Mouse (Mus musculus): Measurements from ENCODE around the gene Pnkd. TPM values are rescaled to one million over a fixed set of nuclear protein-coding genes. Genes with fewer than 3 reads are reported as not detected.

The Pnkd gene
- polyA plus RNA-seq, 2 experiments: 63.9 to 124 TPM

GRCm38 (mm10) chr1:74344163-74344916, 59.6 kb downstream of the Pnkd start:
- H3K27ac ChIP-seq (replicated peaks; ENCODE audit: low read depth, low read length): no peak overlapping the region
- no peaks in the 10 kb centered on the region for H3K4me1 ChIP-seq (ENCODE audit: control insufficient read depth, insufficient read depth, low read length)
- H3K4me3 ChIP-seq (replicated peaks; ENCODE audit: low read length): no peak overlapping the region
- H3K9me3 ChIP-seq (ENCODE audit: control insufficient read depth, low read length): no peaks in the 10 kb centered on the region
- no peak for ATAC-seq (ENCODE audit: low FRiP score, low read depth)
- H3K27me3 ChIP-seq (ENCODE audit: control insufficient read depth, insufficient read depth, low read length): no peaks in the 10 kb centered on the region
- no peak overlapping the region for H3K4me2 ChIP-seq (replicated peaks; ENCODE audit: low read depth, low read length, severe bottlenecking)
- no peak for TF ChIP-seq POLR2A (IDR thresholded peaks at IDR 0.05; ENCODE audit: borderline replicate concordance, extremely low read depth, insufficient read depth, insufficient read length)
- no peak for DNase-seq (ENCODE audit: low spot score)
- 75% methylated on average over 11 of the region's 11 CpGs for WGBS
- H3K36me3 ChIP-seq (ENCODE audit: control insufficient read depth, insufficient read depth, low read length): peaks cover 18% of the 10 kb centered on the region; the same call in 1 of the 2 replicates
- H3K9ac ChIP-seq (ENCODE audit: low read depth, low read length, severe bottlenecking): no peak overlapping the region

- no peak overlapping the region for H3K9ac ChIP-seq (ENCODE audit: low read depth, low read length, severe bottlenecking)
- H3K27me3 ChIP-seq (ENCODE audit: control insufficient read depth, insufficient read depth, low read length): no peaks in the 10 kb centered on the region
- DNase-seq (ENCODE audit: low spot score) (no peak), ATAC-seq (ENCODE audit: low FRiP score, low read depth) (no peak)
- peaks cover 45% of the 10 kb centered on the region for H3K36me3 ChIP-seq (ENCODE audit: control insufficient read depth, insufficient read depth, low read length)
- H3K27ac ChIP-seq (replicated peaks; ENCODE audit: low read depth, low read length): no peak overlapping the region
- no peak for TF ChIP-seq POLR2A (IDR thresholded peaks at IDR 0.05; ENCODE audit: borderline replicate concordance, extremely low read depth, insufficient read depth, insufficient read length)
- 91% methylated on average over 13 of the region's 13 CpGs for WGBS
- no peak overlapping the region for H3K4me3 ChIP-seq (replicated peaks; ENCODE audit: low read length)
- H3K9me3 ChIP-seq (ENCODE audit: control insufficient read depth, low read length): no peaks in the 10 kb centered on the region
- H3K4me2 ChIP-seq (replicated peaks; ENCODE audit: low read depth, low read length, severe bottlenecking): no peak overlapping the region
- no peaks in the 10 kb centered on the region for H3K4me1 ChIP-seq (ENCODE audit: control insufficient read depth, insufficient read depth, low read length)
These were observed 66.5 kb downstream of the Pnkd start for GRCm38 (mm10) chr1:74351185-74351769.

- no peak for TF ChIP-seq POLR2A (IDR thresholded peaks at IDR 0.05; ENCODE audit: borderline replicate concordance, extremely low read depth, insufficient read depth, insufficient read length)
- Histone ChIP-seq H3K9ac (ENCODE audit: low read depth, low read length, severe bottlenecking) (no peak overlapping the region), H3K4me1 (ENCODE audit: control insufficient read depth, insufficient read depth, low read length) (no peaks in the 10 kb centered on the region), H3K27ac (replicated peaks; ENCODE audit: low read depth, low read length) (no peak overlapping the region), H3K4me2 (replicated peaks; ENCODE audit: low read depth, low read length, severe bottlenecking) (no peak overlapping the region), H3K27me3 (ENCODE audit: control insufficient read depth, insufficient read depth, low read length) (no peaks in the 10 kb centered on the region), H3K4me3 (replicated peaks; ENCODE audit: low read length) (no peak overlapping the region), H3K9me3 (ENCODE audit: control insufficient read depth, low read length) (no peaks in the 10 kb centered on the region), H3K36me3 (ENCODE audit: control insufficient read depth, insufficient read depth, low read length) (peaks cover 41% of the 10 kb centered on the region)
- 70% methylated on average over 5 of the region's 5 CpGs for WGBS
- DNase-seq (ENCODE audit: low spot score) (no peak), ATAC-seq (ENCODE audit: low FRiP score, low read depth) (no peak)
These were observed 67.9 kb downstream of the Pnkd start for GRCm38 (mm10) chr1:74352532-74353096.

GRCm38 (mm10) chr1:74353453-74354229, 68.9 kb downstream of the Pnkd start:
- H3K36me3 ChIP-seq (ENCODE audit: control insufficient read depth, insufficient read depth, low read length): peaks cover 34% of the 10 kb centered on the region
- no peaks in the 10 kb centered on the region for H3K9me3 ChIP-seq (ENCODE audit: control insufficient read depth, low read length)
- H3K4me1 ChIP-seq (ENCODE audit: control insufficient read depth, insufficient read depth, low read length): no peaks in the 10 kb centered on the region
- no peaks in the 10 kb centered on the region for H3K27me3 ChIP-seq (ENCODE audit: control insufficient read depth, insufficient read depth, low read length)
- TF ChIP-seq POLR2A (IDR thresholded peaks at IDR 0.05; ENCODE audit: borderline replicate concordance, extremely low read depth, insufficient read depth, insufficient read length): no peak
- no peak overlapping the region for H3K27ac ChIP-seq (replicated peaks; ENCODE audit: low read depth, low read length)
- no peak overlapping the region for H3K4me3 ChIP-seq (replicated peaks; ENCODE audit: low read length)
- ATAC-seq (ENCODE audit: low FRiP score, low read depth): no peak
- H3K9ac ChIP-seq (ENCODE audit: low read depth, low read length, severe bottlenecking): no peak overlapping the region
- H3K4me2 ChIP-seq (replicated peaks; ENCODE audit: low read depth, low read length, severe bottlenecking): no peak overlapping the region
- WGBS: 88% methylated on average over 9 of the region's 9 CpGs
- DNase-seq (ENCODE audit: low spot score): no peak

- peaks cover 6% of the 10 kb centered on the region; the same call in 1 of the 2 replicates for H3K4me1 ChIP-seq (ENCODE audit: control insufficient read depth, insufficient read depth, low read length)
- H3K9ac ChIP-seq (ENCODE audit: low read depth, low read length, severe bottlenecking): no peak overlapping the region
- no peaks in the 10 kb centered on the region for H3K27me3 ChIP-seq (ENCODE audit: control insufficient read depth, insufficient read depth, low read length)
- no peak for DNase-seq (ENCODE audit: low spot score)
- no peak for TF ChIP-seq POLR2A (IDR thresholded peaks at IDR 0.05; ENCODE audit: borderline replicate concordance, extremely low read depth, insufficient read depth, insufficient read length)
- no peak overlapping the region for H3K4me3 ChIP-seq (replicated peaks; ENCODE audit: low read length)
- ATAC-seq (ENCODE audit: low FRiP score, low read depth): no peak
- H3K36me3 ChIP-seq (ENCODE audit: control insufficient read depth, insufficient read depth, low read length): peaks cover 14% of the 10 kb centered on the region; the same call in 1 of the 2 replicates
- no peak overlapping the region for H3K27ac ChIP-seq (replicated peaks; ENCODE audit: low read depth, low read length)
- no peak overlapping the region for H3K4me2 ChIP-seq (replicated peaks; ENCODE audit: low read depth, low read length, severe bottlenecking)
- no peaks in the 10 kb centered on the region for H3K9me3 ChIP-seq (ENCODE audit: control insufficient read depth, low read length)
These were observed 72.8 kb downstream of the Pnkd start for GRCm38 (mm10) chr1:74357531-74357930.

Data from limb, embryonic 14.5 days (tissue).